Mouse (Mus musculus) frontal cortex, postnatal 10 days (tissue): ENCODE measurements at regions not wholly inside any gene's neighbourhood (a gene's known extent, or its start where the extent isn't known, plus 50 kb on each side); places are given as distances from the start of the nearest gene placed in this dataset.
A peak's percentile ranks its signal among the peaks of the same experiment; 100 is the strongest.

Experiments
- DNase-seq, 2 experiments: peaks; one replicate each; pipeline ENCODE4 v3.0.0; 2022; ENCODE audit warnings: low spot score in 2 of 2, mixed read lengths in 1 of 2

DNA sequence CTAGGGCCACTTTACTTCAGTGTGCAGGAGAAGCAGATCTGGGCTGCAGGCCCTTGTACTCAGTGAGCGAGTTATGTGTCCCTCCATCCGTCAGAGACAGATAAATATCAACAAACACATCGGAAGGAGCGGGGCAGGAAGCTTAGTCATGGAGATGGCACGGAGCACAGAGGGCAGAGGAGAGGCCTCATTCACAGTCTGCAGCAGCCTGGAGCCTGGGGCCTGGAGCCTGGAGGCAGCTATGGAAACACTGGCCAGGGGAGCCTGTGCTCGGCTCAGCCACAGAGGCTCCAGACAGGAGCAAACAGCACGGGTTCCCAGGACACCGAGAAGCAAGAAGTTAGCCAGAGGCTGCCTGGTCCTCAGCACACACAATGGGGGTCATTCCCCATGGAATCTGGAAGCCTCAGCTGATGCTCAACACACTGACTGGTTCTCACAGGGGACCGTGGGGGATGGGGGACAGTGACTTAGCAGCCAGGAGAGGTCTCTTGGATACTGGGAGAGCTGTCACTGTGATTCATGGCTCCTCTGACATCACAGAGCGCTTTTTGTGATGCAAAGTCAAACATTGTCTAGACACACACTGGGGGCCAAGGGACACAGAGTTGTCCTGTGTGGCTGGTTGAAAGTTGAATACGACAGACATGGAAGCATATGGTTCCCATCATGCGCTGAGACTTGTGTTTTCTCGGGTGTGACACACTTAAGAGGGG, 82.2 kb upstream of the Sulf2 start:
- no peak for DNase-seq

DNA sequence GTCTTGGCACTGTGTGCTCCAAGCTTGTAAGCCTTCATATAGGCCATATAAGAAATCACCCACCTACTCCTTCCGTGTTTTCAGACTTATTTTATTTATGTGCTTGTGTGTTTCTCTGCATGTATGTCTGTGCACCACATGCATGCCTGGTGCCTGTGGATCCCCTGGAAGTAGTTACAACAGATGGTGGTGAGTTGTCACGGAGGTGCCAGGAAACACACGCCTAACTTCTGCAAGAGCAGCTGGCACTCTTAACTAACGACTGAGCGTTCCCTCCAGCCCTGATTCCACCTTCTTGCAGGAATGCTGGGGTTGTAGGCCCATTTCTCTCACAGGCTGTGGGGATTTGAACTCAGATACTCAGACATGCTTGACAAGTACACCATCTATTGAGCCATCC, 80.6 kb upstream of the Sulf2 start:
- no peak for DNase-seq

DNA sequence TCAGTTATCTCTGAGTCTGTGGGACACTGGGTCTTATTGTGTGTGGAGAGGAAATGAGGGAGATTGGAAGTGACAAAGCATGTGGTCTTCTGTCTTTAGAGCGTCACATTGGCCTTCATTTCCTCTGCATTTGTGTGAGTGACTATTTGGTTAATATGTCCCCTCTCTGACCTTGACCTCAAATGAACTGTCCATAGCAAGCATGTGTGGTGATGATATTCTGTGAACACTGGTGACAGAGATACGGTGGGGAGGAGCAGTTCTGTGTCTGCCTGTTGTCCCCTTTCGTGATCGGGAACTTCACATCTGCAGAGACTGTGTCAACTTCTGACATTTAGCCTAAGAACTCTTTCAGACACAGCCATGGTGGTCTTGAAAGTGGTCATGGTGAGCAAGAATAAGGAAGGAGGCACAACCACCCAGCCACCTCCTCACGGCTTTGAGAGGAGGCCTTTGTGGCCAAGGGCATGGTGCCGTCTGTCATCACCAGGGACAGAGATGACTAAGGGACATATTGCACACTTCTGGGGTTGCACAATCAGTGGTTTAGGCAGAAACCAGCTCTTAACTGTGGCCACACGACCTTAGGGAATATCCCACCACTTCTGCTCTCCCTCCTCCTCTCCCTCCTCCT, 79.2 kb upstream of the Sulf2 start:
- no peak for DNase-seq

DNA sequence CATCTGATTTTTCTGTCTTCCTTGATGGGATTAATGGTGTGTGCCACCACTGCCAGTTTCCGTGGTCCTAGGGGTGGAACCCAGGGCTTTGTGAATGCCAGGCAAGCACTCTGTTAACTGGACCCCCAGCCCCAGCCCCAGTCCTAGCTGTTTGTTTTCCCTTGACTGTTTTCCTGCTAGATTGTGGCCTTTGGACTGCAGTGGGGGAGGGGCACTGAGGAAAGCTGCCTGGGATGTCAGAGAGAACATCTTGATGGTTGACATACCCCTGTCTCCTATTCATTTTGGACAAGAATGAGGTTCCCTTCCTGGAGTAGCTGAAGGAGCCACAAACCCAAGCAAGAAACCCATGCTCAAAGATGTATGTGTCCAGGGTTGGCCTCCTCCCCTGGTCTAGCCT, 77.8 kb upstream of the Sulf2 start:
- DNase-seq: no peak

DNA sequence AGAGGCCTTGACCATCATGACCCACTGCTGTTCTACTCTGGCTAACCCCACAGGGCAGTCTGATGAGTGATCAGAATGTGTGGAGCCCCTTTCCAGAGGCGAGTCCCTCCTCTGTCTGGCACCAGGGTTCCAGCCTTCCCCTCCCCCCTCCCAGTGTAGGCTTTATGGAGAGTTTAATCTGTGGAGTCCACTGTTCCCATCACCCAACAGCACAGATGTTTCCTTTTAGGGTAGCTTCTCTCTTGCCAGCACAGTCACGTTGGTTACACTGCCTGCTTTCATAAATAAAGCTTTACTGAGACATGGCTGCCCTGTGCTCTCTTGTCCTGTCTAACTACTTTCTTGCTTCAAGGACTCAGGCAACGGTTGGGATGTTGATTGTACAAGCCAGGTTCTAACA, 76.9 kb upstream of the Sulf2 start:
- DNase-seq: no peak

DNA sequence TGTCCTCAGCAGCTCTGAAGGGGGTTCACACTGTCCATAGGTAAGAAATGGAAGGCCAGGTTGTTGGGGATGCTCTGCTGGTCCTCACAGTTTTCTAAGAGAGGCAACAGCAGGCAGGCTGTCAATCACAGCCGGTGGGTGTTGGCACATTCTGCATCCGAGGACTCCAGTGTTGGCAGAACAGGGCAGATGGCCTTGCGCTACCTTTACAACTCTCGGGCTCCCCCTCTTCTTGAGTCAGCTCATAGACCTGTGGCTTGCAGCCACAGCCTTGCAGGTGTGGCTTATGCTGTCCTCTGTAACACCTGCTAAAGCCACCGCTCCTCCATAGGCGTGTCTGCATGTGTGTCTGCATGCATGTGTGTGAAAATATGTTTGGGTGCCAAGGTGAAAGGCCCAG, 75.2 kb upstream of the Sulf2 start:
- no peak for DNase-seq

DNA sequence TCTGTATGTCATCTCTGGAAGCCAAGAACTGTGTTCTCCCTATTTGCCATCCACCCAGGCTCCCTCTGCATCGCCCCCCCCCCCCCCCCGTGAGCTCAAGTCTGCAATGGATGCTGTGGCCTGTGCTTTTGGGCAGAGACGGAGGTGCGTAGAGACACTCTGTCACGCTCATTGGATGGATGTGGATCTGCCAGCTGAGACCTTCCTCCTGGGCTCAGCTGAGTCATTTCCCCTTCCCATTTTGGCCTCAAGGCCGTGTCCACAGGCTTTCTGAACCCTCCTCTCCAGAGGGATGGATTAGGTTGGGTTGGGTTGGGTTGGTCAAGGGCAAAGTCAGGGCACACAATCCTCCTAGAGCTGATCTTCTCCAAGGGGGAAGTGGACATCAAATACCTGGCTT, 72.9 kb upstream of the Sulf2 start:
- DNase-seq: no peak

DNA sequence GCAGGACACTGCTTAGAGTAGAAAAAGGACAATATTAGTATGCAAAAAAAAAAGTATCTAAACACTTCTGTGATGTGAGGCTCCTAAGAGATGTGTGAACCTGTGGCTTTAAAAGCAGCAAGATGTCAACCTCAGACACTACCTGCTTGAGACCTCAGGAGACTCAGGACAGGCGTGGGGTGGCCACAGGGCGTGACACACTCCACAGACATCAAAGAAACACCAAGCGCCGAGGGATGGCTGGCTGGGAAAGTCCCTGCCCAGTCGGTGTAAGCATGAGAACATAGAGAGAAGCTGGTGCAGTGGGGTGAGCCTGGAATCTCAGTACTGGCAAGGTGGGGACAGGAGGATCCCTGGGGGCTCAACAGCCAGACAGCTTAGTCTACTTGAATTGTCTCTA, 72.0 kb upstream of the Sulf2 start:
- DNase-seq: no peak

DNA sequence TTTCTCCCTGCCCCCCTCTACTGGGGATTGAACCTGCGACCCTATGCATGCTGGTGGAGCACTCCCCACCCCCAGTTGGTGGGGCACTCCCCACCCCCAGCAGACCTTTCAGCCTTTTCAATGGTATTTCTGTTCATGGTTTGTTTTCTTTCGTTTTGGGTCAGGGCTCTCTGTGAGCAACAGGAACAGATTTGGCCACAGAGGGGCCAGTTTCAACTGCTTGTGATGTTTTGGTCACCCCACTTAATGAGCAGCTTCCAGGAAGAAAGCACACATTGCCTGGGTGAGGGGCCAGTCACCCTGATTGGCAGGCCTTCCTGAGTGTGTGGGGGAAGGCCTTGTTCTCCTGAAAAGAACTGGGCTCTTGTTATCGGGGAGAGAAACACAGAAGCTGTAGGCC, 71.5 kb upstream of the Sulf2 start:
- DNase-seq: no peak

DNA sequence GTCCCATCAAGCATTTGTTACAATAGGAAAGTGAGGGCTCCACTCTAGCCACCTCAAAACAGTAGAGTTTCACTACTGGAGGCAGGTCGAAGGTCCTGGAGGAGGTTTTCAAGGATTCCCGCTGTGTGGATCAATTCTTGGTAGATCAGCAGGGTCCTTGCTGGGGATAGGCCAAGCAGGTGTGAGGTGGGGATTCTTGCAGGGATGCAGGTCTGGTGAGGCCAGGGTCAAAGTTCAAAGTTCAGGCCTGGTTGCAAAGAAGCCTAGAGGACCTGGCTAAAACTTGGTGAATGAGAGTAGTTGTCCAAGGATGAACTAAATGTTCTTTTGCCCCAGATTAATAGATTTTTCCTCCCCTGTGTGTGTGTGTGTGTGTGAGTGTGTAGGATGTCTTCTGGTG, 70.9 kb upstream of the Sulf2 start:
- DNase-seq: no peak

DNA sequence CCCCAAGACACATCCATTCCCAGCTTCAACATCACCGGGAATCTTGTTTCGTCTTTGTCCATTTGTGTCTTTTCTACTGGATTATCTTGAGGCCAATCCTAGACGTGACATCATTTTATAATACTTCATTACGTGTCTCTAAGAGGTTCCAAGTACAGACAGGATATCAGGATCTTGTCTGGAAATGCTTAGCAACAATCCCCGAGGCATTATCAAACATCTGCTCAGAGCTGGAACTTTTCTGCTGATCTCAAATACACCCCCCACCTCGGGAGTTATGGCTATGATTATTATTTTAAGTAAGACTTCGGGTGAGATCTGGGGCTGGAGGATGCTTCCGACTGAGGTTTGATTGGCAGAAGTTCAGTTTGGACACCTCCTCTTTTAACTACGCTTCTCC, 69.9 kb upstream of the Sulf2 start:
- DNase-seq: no peak

DNA sequence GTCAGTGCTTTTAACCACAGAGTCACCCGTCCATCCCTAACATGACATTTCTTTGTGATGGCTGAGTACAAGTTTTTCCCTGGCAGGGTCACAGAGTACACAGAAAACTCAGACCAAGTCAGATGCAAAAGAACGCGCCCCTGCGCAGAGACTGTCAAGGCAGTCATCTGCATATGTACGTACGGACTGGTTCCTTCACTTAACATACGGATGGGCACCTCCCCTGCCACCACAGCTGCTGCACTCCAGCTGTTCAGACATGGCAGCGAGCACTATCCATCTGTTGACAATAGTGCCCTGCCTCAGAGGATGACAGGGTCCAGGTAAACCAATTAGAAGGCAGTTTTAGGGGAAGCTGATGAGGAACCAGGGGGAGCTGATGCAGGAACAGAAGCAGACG, 63.3 kb upstream of the Sulf2 start:
- no peak for DNase-seq

DNA sequence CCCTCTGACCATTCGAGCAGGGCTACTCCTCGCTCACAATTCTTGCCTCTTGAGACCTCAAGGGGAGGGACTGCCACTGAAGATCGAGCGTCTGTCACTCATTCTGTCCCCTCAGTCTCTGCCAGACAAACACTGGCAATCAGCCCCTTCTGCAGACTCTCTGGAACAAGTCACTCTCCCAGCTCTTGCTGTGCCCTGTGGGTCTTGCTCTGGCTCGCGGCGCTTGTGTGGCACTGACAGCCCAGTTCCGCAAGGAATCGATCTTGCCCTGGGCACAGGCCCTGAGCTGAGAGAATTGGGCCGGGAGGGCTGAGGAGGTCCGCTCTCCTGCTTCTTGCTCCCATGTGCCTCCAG, 61.0 kb upstream of the Sulf2 start:
- no peak for DNase-seq

DNA sequence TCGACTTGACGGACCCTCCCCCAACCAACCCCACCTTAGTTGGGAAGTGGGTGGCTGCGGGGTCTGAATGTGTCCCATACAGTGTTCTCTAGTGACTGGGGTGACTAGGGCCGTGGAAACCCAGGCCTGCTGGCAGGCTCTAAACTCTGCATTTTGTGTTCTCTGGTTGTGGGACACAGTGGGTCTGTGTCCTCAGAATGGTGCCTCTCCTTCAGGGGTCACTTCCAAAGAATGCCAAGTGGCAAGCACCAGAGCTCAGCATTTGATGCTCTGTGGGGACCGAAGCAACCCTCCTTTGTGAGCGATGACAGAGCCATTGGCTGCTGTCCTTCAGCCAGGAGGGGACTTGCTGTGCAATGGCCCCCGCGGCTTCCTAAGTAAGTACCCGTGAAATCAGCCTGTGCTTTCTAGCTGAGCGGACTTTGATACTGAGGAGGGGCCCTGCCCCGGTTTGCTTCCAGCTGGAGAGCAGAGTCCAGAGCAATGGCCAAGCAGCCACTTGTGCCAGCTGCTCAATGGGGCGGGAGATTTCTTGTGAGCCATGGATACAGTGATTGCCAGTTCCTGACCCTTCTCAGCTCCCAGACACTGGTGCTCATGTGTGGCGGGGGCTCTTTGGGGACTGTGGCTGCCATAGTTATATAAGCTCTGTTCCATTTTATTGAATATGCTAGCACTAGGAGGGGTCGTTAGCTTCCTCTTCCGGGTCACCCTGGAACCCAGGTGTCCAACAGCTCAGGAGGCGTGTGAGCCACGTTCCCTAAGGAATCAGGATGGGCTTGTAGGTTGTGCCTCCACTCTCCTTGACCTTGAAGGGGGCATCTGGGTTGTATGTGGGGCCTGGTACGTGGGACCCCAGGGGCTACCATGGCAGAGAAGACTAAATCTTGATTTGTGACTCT, 60.4 kb upstream of the Sulf2 start:
- peak; percentile 21 to 31 for DNase-seq

DNA sequence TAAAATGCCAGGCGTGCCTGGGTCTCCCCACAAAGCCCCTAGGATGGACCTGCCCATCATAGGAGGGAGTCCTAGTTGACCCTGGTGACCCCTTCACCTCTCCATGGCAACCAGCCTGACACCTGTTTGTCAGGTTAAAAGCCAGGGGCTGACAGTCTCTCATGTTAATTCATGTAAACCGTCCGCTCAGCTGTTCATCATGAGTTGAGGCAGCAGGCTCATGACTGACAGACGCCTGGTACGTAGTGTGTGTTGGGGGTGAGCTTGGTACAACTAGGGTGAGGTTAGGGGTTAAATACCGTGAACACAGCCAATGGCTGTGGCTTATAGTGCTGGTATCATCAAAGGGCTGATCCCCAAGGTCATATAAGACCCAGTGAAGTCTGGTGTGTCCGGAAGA, 59.7 kb upstream of the Sulf2 start:
- DNase-seq: no peak

DNA sequence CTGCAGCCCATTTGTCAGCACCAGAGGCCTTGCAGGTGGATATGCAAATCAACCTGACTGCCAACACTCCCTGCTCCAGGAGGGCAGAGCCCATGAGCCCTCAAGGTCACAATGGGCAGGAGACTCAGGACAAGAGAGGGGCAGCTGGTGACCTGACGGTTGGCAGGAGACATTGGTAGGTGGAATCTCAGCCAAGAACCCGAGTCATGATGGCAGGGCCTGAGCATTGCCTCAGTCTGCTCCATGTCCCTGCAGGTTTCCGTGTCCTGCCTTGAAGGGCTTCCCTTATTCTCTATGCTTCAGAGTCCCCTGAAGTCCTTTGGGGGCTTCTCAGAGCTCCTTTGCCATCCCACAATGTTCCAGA, 51.7 kb upstream of the Sulf2 start:
- no peak for DNase-seq

DNA sequence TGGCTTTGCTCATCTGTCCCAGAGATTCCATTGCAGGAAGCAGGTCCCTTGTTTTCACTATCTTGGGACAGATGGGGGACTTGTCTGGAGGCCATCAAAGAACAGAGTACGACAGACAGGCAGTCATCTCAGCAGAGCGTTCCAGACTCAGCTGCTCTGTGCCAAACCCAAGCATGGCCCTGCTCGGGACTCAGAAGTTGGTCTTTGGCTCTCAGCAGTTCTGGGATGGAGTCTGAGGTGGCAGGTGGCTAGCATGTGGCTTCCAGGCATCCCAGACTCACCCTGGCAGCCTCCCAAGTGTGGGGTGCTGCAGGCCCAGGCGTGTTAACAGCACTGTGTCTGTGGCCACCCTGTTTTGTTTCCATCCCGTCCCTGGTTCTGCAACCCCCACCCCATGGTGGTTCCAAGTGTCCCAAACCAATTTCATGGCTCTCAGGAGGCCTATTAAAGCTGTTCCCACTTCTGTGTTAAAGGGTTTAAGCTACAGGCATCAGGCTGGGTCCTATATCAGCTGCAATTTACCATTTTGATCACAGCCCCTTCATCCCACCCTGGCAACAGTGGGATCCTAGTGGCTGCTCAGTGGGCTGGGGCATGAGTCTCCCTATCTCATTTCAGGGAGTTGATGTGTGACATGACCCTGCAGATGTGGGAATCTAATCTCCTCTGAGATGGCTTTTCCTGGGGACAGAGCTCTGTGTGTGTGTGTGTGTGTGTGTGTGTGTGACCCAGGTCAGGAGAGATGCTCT, 51.1 kb upstream of the Sulf2 start:
- DNase-seq: no peak
